Mouse (Mus musculus) midbrain, embryonic 11.5 days (tissue): ENCODE data around the gene Kctd21. TPM values are rescaled to one million over a fixed set of nuclear protein-coding genes. Genes with fewer than 3 reads are reported as not detected.

Experiments used
- ATAC-seq: fragments of 200-750 bp; cut with Nextera tagmentation; 2 replicates; pipeline ENCODE4 v1.8.0; 2017; ENCODE audit warnings: moderate TSS enrichment, moderate library complexity; ENCODE audit not compliant: low FRiP score
- DNase-seq: peaks from one replicate; pipeline ENCODE4 v3.0.0; 2015; ENCODE audit warnings: low spot score; ENCODE audit errors: missing footprints
- H3K27ac ChIP-seq: fragments of 300-500 bp; sonication (generic); 2 replicates; pipeline ENCODE4 v1.5.1; 2014; ENCODE audit warnings: low read depth, low read length
- H3K27me3 ChIP-seq: fragments of 300-500 bp; sonication (generic); 2 replicates; pipeline ENCODE4 v1.6.1; 2014; ENCODE audit warnings: mild to moderate bottlenecking, low read length, moderate library complexity, mixed read lengths; ENCODE audit not compliant: control insufficient read depth, insufficient read depth
- H3K36me3 ChIP-seq: fragments of 300-500 bp; sonication (generic); 2 replicates; pipeline ENCODE4 v1.6.1; 2014; ENCODE audit warnings: mild to moderate bottlenecking, low read length, moderate library complexity, mixed read lengths; ENCODE audit not compliant: control insufficient read depth, insufficient read depth
- H3K4me1 ChIP-seq: fragments of 300-500 bp; sonication (generic); 2 replicates; pipeline ENCODE4 v1.6.1; 2014; ENCODE audit warnings: low read length; ENCODE audit not compliant: control insufficient read depth, insufficient read depth
- H3K4me2 ChIP-seq: fragments of 300-500 bp; sonication (generic); 2 replicates; pipeline ENCODE4 v1.6.1; 2014; ENCODE audit warnings: mild to moderate bottlenecking, moderate library complexity
- H3K4me3 ChIP-seq: fragments of 300-500 bp; sonication (generic); 2 replicates; pipeline ENCODE4 v1.5.1; 2014; ENCODE audit warnings: low read depth, low read length
- H3K9ac ChIP-seq: fragments of 300-500 bp; sonication (generic); 2 replicates; pipeline ENCODE4 v1.6.1; 2014; ENCODE audit warnings: low read length
- H3K9me3 ChIP-seq: fragments of 300-500 bp; sonication (generic); 2 replicates; pipeline ENCODE4 v1.6.1; 2016; ENCODE audit warnings: low read length; ENCODE audit not compliant: control insufficient read depth
- WGBS: fragments of 180-500 bp; shearing (Covaris S2); extraction: QIAGEN DNeasy Blood & Tissue Kit; methylation state at CpG from one replicate; pipeline ENCODE4 v1.1.7; 2014; 5-methylcytosine and 5-hydroxymethylcytosine counted together
- polyA plus RNA-seq: library from polyadenylated mRNA; unstranded; fragments of >200 nt; fragmentation: Nextera tagmentation; extraction: Ambion mirVana; gene quantifications from 2 replicates; pipeline ENCODE4 v1.2.1, GENCODE M21; 2014

Kctd21 gene
- polyA plus RNA-seq, 1 experiment from 2014 or later = 5.8 TPM

GRCm38 (mm10) chr7:97383496-97384132, 51.5 kb downstream of the Kctd21 start:
- Histone ChIP-seq H3K4me2 (no peak overlapping the region), H3K9ac (no peak overlapping the region), H3K27ac (no peak overlapping the region), H3K4me1 (no peaks in the 10 kb centered on the region), H3K27me3 (no peaks in the 10 kb centered on the region), H3K9me3 (no peaks in the 10 kb centered on the region), H3K36me3 (peaks cover 28% of the 10 kb centered on the region), H3K4me3 (no peak overlapping the region)
- 89% methylated on average over 10 of the region's 10 CpGs for WGBS
- DNase-seq (peak; percentile 26), ATAC-seq (no peak)

GRCm38 (mm10) chr7:97386106-97386805, 54.1 kb downstream of the Kctd21 start:
- DNase-seq (peak; percentile 49), ATAC-seq (no peak)
- Histone ChIP-seq H3K4me1 (no peaks in the 10 kb centered on the region), H3K9me3 (no peaks in the 10 kb centered on the region), H3K9ac (no peak overlapping the region), H3K4me2 (no peak overlapping the region), H3K27me3 (no peaks in the 10 kb centered on the region), H3K36me3 (peaks cover 24% of the 10 kb centered on the region), H3K27ac (no peak overlapping the region), H3K4me3 (no peak overlapping the region)
- 88% methylated on average over 7 of the region's 7 CpGs for WGBS

- H3K9ac ChIP-seq = no peak overlapping the region
- no peaks in the 10 kb centered on the region for H3K9me3 ChIP-seq
- no peak overlapping the region for H3K27ac ChIP-seq
- no peaks in the 10 kb centered on the region for H3K4me1 ChIP-seq
- no peak for ATAC-seq
- no peak overlapping the region for H3K4me3 ChIP-seq
- no peak overlapping the region for H3K4me2 ChIP-seq
- no peaks in the 10 kb centered on the region for H3K27me3 ChIP-seq
- 93% methylated on average over 5 of the region's 5 CpGs for whole genome bisulfite sequencing
- H3K36me3 ChIP-seq = peaks cover 22% of the 10 kb centered on the region
- DNase-seq = peak; percentile 76
Observed at GRCm38 (mm10) chr7:97386806-97387370, 54.8 kb downstream of the Kctd21 start.

GRCm38 (mm10) chr7:97387561-97388147, 55.5 kb downstream of the Kctd21 start:
- H3K27ac ChIP-seq = no peak overlapping the region
- no peaks in the 10 kb centered on the region for H3K9me3 ChIP-seq
- no peak overlapping the region for H3K4me3 ChIP-seq
- 96% methylated on average over 8 of the region's 8 CpGs for WGBS
- ATAC-seq = no peak
- no peaks in the 10 kb centered on the region for H3K4me1 ChIP-seq
- H3K9ac ChIP-seq = no peak overlapping the region
- no peak for DNase-seq
- H3K4me2 ChIP-seq = no peak overlapping the region
- H3K27me3 ChIP-seq = no peaks in the 10 kb centered on the region
- H3K36me3 ChIP-seq = peaks cover 18% of the 10 kb centered on the region

GRCm38 (mm10) chr7:97388541-97388940, 56.4 kb downstream of the Kctd21 start:
- H3K27me3 ChIP-seq = no peaks in the 10 kb centered on the region
- WGBS = 91% methylated on average over 4 of the region's 4 CpGs
- DNase-seq = peak; percentile 44
- no peak overlapping the region for H3K27ac ChIP-seq
- no peak overlapping the region for H3K4me2 ChIP-seq
- no peak overlapping the region for H3K9ac ChIP-seq
- H3K9me3 ChIP-seq = no peaks in the 10 kb centered on the region
- H3K4me1 ChIP-seq = no peaks in the 10 kb centered on the region
- ATAC-seq = no peak
- H3K4me3 ChIP-seq = no peak overlapping the region
- H3K36me3 ChIP-seq = peaks cover 14% of the 10 kb centered on the region

- Histone ChIP-seq H3K9me3 (no peaks in the 10 kb centered on the region), H3K4me1 (no peaks in the 10 kb centered on the region), H3K9ac (no peak overlapping the region), H3K4me3 (no peak overlapping the region), H3K27me3 (no peaks in the 10 kb centered on the region), H3K27ac (no peak overlapping the region), H3K4me2 (no peak overlapping the region), H3K36me3 (peaks cover 7% of the 10 kb centered on the region; the same call in 1 of the 2 replicates)
- ATAC-seq = no peak
- DNase-seq = peak; percentile 80
- WGBS = 90% methylated on average over 13 of the region's 13 CpGs
Observed at GRCm38 (mm10) chr7:97391293-97392078, 59.4 kb downstream of the Kctd21 start.

- Histone ChIP-seq H3K27me3 (no peaks in the 10 kb centered on the region), H3K27ac (no peak overlapping the region), H3K4me3 (no peak overlapping the region), H3K4me2 (no peak overlapping the region), H3K4me1 (no peaks in the 10 kb centered on the region), H3K36me3 (peaks cover 5% of the 10 kb centered on the region; the same call in 1 of the 2 replicates), H3K9me3 (no peaks in the 10 kb centered on the region), H3K9ac (no peak overlapping the region)
- DNase-seq = peak; percentile 54
- 91% methylated on average over 6 of the region's 6 CpGs for WGBS
- ATAC-seq = no peak
Observed at GRCm38 (mm10) chr7:97392079-97392445, 59.9 kb downstream of the Kctd21 start.

- Histone ChIP-seq H3K4me3 (no peak overlapping the region), H3K9me3 (no peaks in the 10 kb centered on the region), H3K27me3 (no peaks in the 10 kb centered on the region), H3K9ac (no peak overlapping the region), H3K27ac (no peak overlapping the region), H3K4me1 (no peaks in the 10 kb centered on the region), H3K4me2 (no peak overlapping the region), H3K36me3 (no peaks in the 10 kb centered on the region)
- 81% methylated on average over 2 of the region's 2 CpGs for WGBS
- ATAC-seq (no peak), DNase-seq (peak; percentile 72)
Observed at GRCm38 (mm10) chr7:97394375-97394774, 62.2 kb downstream of the Kctd21 start.
